Comparison of ENCODE assay signal across 1 mouse cellular context in genomic region chr17:24141425-24141920, GRCm38 (mm10).
TF ChIP-seq lines count a peak whose summit lies in the region.

No protein-coding gene starts in this region.

TF ChIP-seq in MEL, 35 proteins besides CTCF, POLR2A, EP300 and RAD21 (continued from another document):
- TF ChIP-seq HCFC1 (IDR thresholded peaks at IDR 0.05; ENCODE audit: low read depth, low read length) (peak; percentile 86), POLR2AphosphoS2 (IDR thresholded peaks at IDR 0.05; ENCODE audit: low read length) (peak; percentile 81), CHD2 (IDR thresholded peaks at IDR 0.05; ENCODE audit: low read length) (no peak), POLR2AphosphoS5 (IDR thresholded peaks at IDR 0.05; ENCODE audit: borderline replicate concordance, low read depth, low read length) (no peak), NELFE (IDR thresholded peaks at IDR 0.05; ENCODE audit: low read depth, low read length) (peak; percentile 82), ELF1 (IDR thresholded peaks at IDR 0.05; ENCODE audit: low read depth, low read length) (peak; percentile 98), JUND (IDR thresholded peaks at IDR 0.05; ENCODE audit: low read depth, low read length) (no peak), CHD1 (IDR thresholded peaks at IDR 0.05; ENCODE audit: low read depth, low read length) (no peak), MYC (IDR thresholded peaks at IDR 0.05; ENCODE audit: low read depth, low read length) (no peak), KAT2A (conservative IDR thresholded peaks at IDR 0.05; ENCODE audit: low read depth, low read length) (no peak; the same call in 1 of the 2 replicates)
